Mouse (Mus musculus): ENCODE data around the gene Snrnp48. TPM values are rescaled to one million over a fixed set of nuclear protein-coding genes. Genes with fewer than 3 reads are reported as not detected.

The Snrnp48 gene
- total RNA-seq, 2 experiments from 2014 or later, result 37.7 to 69.6 TPM

DNA sequence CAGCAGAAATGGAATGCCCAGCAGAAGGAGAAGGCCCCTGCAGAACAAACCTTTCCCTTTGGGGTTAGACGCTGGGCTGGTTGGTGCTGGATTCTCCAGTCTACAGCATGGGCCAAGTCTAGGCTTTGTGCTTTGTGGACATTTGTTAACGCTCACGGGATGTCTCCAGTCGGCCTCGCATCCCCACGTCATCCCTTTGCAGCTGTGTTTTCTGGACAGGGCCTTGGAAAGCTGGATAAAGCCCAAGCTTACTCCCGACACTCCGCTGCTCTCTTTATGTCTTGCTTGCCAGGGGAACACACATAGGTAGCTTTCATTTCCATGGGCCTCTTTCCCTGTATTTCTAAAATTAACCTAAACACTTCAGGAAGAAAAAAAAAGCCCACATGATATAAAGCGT, 49.0 kb downstream of the Snrnp48 start:
- no peak for ATAC-seq (ENCODE audit: poor library complexity, severe bottlenecking)

DNA sequence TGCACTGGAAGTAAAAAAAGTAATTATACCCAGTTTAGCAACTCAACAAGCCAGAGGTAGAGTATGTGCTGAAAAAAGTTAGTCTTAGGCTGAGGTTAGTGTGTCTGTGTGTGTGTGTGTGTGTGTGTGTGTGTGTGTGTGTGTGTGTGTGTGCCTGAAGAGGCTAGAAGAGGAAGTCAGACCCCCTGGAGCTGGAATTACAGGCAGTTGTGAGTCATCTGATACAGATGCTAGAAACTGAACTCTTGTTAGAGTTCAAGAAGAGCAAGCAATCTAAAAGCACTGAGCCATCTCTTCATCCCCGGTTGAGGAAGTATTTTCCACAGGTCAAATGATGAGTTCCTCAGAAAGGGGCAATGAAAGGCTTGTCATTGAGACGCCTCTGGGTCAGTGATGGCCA, 54.2 kb downstream of the Snrnp48 start:
- no peak for ATAC-seq (ENCODE audit: poor library complexity, severe bottlenecking)

DNA sequence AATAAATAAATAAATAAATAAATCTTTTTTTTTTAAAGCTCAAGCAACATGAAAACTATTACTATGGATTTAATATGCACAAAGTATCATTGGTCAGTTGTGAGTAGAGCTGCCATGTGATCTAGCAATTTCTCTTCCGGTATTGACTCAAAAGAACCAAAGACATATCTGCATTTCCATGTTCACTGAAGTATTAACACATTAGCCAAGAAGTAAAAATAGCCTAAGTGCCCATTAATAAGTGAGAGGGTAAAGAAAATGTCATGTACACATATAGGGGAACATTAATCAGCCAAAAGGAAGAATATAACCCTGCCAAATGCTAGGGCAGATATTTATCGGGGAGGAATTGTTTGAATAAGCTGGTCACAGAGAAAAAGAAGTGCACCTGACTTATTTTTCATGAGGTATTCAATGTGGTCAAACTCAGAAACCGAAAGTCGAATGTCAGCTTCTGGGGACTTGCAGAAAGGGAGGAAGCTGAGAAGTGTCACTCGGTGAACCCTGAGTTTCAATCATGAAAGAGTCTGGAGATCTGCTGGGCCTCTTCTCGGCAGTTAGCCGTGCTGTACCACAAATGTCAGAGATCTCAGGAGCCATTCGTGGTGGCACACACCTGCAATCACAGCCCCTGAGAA, 64.4 kb downstream of the Snrnp48 start:
- ATAC-seq (ENCODE audit: poor library complexity, severe bottlenecking), result no peak

DNA sequence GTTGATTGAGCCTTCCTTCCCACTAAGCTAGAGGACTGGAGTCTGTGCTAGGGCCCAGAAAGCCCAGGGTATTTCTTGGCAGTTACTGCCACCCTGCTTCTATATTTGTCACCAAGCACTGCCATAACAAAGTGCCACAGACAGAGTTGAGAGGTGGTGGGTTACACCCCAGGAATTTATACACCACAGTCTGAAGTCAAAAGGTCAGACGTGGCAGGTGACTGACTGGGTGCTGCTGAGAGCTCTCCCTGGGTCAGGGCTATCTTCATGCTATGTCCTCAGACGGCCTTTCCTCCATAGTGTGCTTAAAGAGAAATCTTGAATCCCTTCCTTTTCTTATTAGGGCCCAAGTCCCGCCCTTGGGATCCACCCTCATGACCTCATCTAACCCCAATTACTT, 67.9 kb downstream of the Snrnp48 start:
- ATAC-seq (ENCODE audit: poor library complexity, severe bottlenecking), result no peak

Other genes with a start within 250 kb of the Snrnp48 start
- gene Ssr1, start 210.7 kb upstream of the Snrnp48 start, total RNA-seq (2015), result 96.5 and 104 TPM in 2 replicates
- gene Ssr1, start 210.7 kb upstream of the Snrnp48 start, total RNA-seq (2017), result 126 and 148 TPM in 2 replicates
- 38.3 and 42.2 TPM in 2 replicates for gene Riok1, start 167.9 kb upstream of the Snrnp48 start, total RNA-seq (2015)
- 85.5 and 96.3 TPM in 2 replicates for gene Riok1, start 167.9 kb upstream of the Snrnp48 start, total RNA-seq (2017)
- 0.32 and 0.36 TPM in 2 replicates for gene Cage1, start 167.9 kb upstream of the Snrnp48 start, total RNA-seq (2015)
- 0.73 and 1.5 TPM in 2 replicates for gene Cage1, start 167.9 kb upstream of the Snrnp48 start, total RNA-seq (2017)
- 0.23 and 0.29 TPM in 2 replicates for gene Dsp, start 53.6 kb upstream of the Snrnp48 start, total RNA-seq (2015)
- gene Dsp, start 53.6 kb upstream of the Snrnp48 start, total RNA-seq (2017), result 0.15 and 0.37 TPM in 2 replicates
- gene Bmp6, start 140.2 kb downstream of the Snrnp48 start, total RNA-seq (2015), result 0.39 TPM in 1 of 2 replicates, not detected in the other
- 0.08 TPM in 1 of 2 replicates, not detected in the other for gene Bmp6, start 140.2 kb downstream of the Snrnp48 start, total RNA-seq (2017)